Mouse (Mus musculus): ENCODE results near the gene Snx18.
A peak's percentile ranks its signal among the peaks of the same experiment; 100 is the strongest.

Gene Snx18

DNA sequence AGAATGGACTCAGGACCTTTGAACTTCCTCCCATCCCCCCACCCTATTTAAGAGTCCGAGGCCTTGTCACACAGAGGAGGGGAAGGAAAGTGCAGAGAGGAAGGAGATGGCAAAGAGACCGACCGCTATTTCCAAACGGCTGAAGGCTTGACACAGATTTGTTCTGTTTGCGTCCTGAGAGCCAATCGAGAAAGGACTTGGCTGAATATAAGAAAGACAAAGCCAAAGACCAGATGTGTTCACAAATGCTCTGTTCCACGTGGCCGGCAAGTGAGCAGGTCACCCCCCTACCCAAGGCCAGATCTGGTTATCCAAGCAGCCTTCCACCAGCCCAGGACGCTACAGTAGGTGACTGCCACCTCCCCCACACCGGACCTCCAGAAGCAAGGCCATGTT lies 2.8 kb downstream of the Snx18 start:
- DNase-seq: no peak

DNA sequence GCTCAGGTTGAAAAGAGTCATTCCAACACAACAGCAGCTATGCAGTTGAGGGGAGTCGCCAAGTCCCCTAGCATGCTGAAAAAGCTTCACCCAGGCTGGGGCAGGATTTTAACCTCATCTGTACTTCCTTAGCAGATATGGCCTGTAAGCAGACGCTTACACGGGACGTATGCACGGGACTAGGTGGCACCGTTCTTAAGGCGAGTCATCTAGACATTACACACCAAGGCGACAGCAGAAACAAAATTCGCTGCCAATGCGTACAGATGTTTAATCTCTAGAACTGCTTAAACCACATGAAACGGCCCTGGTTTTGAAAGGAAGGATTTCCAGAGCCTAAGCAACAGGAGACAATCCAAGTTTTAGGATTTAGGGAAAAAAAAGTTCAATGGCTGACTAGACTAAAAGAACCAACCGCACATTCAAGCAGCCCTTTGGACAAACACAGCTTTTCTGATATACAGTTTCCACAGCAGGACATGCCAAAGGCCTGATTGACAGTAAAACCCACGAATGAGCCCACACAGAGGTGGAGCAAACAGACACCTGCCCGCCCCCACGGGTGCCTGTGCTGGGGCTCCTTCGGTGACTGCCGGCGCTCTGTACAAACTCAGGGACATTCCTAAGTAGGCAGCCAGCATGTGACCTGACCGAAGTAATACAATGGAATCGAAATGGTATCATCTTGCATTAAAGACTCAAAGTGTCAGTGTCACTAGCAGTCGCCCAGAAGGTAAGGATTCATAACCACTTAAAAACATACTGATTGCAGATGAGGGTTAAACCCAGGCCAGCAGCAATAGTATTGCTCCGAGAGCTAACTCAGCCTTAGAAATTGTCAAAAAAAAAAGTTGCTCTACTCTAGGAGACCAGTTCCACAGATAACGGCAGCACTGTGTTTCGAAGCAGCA lies 3.5 kb downstream of the Snx18 start:
- DNase-seq: peak; percentile 68

DNA sequence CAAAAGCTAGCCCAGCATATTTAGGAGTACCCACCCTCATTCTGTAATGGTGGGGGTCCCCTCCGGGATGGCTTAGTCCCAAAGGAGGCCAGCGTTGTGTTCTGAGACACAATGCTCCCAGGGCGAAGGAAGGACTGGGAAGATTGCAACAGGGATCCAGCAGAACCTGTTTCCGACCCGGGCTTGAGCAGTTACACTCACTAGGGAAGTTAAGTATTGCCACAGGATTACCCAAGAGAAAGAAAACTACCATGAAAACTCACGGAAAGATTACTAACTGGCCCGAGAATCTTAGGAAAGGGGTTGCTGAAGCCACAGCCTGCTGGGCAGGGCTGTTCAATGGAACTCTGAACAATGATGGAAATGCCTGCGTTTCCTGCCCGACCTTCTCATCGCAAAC lies 4.5 kb downstream of the Snx18 start:
- no peak for DNase-seq

DNA sequence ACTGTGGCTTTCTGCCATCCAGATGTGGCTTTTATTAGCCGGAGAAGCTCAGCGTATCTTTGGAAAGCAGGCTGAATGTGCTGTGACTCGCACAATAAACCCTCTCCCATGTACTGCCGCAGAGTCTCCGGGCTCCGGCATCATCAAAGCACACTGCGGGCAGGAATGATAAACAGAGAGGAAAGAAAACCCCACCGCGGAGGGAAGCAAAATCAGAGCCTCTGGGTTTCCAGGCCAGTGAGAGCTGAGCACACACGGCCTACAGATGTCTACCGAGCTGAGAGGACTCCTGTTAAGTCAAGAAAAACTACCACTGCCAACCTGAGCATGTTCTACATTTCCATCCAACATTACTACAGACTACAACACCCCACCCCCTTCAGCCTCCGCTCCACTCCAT lies 5.0 kb downstream of the Snx18 start:
- no peak for DNase-seq

DNA sequence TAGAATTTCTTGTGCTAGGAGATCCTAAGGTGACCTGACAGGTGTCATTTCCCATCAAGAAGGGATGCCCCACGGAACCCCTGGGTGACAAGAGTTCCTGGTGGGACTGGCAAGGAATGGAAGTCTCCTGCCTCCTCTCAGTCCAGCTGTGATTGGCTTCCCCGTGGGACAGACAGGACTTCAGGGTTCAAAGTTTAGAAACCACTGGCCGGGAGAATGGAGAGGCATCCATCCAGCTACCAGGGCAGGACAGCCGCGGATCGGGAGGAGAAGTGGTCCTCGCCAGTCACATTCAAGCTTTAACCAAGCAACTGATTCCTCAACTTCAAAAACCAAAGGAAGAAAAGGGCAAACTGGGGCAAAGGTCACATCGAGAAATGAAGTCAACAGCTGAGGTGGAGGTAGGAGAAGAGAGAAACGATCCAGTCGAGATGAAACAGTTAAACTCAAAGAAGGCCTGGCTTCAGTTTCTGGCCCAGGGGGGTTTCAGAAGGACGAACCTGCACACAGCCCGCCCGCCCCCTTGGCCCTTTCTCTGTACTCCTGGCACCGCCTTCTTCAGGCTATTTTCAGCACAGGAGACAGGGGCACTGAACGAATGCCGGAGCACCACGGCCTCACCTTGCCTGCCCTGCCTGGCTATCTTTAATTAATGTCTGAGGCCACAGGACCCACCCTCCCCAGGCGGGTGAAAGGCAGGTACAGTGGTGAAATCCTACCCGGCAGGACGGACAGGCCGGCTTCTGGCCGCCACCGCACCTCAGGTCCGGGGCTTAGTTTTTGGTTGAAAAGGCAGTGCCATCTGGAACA lies 6.0 kb downstream of the Snx18 start:
- DNase-seq: no peak

- no peak for DNase-seq
Measured at GRCm38 (mm10) chr13:113610732-113611500, 7.4 kb downstream of the Snx18 start.

- DNase-seq: no peak
Measured at GRCm38 (mm10) chr13:113609429-113609828, 8.9 kb downstream of the Snx18 start.

DNA sequence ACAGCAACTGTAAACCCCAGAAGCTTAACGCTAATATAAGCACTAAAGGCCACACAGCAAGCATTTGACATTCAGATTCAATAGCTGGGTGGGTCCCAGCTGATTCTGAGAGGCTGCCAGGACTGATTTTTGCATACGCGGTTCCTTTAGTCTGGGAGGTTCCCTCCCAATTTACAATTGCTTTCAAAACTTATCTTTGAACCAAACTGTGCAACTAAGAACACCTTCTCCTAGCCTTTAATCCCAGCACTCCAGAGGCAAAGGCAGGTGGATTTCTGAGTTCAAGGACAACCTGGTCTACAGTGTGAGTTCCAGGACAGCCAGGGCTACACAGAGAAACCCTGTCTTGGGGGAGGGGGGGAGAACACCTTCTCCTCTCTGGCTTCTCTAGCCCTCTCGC lies 10.5 kb downstream of the Snx18 start:
- no peak for DNase-seq

- no peak for DNase-seq
Measured at GRCm38 (mm10) chr13:113607371-113607770, 11.0 kb downstream of the Snx18 start.

DNA sequence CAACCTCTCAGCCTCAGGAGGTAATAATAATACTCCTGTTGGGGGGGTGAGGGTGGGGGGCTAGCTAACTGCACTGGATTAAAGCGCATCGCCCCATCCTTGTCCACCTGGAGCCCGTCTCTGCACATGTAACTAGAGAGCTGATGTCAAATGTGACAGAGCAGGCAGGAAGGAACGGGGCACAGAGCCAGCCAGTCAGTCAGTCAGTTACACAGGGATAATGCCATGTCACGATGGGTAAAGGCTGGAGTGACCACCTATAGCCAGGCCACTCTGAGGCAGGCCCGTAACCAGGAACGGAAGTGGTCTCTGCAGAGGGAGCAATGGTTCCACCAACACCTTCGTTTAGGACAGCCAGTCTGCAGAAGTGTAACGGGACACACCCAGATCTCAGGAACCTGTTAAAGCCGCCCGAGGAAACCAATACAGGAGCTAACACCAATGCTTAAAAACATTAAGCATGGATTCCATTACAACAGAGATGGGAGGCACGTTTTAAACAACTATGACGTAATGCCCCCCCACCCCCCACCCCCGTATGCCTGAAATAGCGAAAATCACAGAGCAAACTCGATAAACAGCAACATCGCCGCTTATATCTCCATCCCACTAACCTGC lies 11.5 kb downstream of the Snx18 start:
- no peak for DNase-seq

GRCm38 (mm10) chr13:113606131-113606530 lies 12.2 kb downstream of the Snx18 start:
- DNase-seq: no peak

DNA sequence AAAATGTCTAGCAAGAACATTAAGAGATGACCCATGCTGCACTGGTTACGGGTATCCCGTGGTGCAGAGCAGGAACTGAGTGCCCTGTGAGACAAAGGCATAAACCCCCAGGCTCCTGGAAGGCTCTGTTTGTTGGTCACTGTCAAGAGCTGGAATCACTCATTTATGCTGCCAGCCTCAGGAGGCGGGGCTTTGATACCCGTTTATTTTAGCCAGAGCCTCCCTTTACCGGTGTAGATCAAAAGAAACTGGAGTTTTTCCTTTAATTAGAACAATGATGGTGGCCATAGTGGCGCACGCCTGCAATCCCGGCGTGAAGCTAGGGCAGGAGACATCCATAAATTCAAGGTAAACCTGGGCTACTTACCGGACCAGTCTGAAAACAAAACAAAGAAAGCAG lies 12.7 kb downstream of the Snx18 start:
- DNase-seq: no peak

DNA sequence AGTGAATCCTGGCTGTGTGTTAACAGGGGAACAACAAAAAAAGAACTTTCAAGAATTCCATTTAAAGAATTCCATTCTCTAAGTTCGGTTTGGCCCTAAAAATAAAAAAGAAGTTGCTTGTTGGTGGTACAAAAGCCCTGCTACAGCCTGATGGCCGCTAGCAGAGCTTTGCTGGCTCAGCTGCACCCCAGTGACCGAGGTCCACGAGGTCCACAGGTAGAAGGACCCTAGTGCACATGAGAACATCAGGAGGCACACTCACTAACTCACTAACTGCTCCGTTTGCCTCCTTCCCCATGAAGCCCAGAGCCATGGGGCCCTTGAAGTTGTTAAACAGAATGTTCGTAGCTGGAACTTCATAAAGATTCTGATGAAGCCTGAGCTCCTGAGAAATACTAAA lies 14.0 kb downstream of the Snx18 start:
- DNase-seq: no peak

DNA sequence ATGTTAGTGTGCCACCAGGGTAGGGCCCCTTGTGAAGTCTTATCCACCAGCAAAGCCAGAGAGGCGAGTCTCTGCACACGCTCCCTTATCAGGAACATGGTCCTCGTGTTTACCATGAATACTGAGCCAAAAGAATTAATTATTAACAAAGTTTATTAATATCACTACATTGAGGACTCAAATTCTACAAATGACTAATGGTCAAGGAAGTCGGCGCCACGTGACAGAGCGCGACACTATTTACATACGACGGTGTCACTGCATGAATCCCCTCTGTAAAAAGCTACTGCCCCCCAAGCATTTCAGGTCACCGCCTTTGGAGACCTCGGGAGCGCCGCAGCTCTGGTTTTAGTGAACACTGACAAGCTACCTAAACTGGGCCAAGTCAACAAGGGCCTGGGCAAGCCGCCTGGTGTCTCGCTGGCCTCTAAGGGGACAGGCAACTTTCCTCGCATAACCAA lies 15.5 kb downstream of the Snx18 start:
- no peak for DNase-seq

DNA sequence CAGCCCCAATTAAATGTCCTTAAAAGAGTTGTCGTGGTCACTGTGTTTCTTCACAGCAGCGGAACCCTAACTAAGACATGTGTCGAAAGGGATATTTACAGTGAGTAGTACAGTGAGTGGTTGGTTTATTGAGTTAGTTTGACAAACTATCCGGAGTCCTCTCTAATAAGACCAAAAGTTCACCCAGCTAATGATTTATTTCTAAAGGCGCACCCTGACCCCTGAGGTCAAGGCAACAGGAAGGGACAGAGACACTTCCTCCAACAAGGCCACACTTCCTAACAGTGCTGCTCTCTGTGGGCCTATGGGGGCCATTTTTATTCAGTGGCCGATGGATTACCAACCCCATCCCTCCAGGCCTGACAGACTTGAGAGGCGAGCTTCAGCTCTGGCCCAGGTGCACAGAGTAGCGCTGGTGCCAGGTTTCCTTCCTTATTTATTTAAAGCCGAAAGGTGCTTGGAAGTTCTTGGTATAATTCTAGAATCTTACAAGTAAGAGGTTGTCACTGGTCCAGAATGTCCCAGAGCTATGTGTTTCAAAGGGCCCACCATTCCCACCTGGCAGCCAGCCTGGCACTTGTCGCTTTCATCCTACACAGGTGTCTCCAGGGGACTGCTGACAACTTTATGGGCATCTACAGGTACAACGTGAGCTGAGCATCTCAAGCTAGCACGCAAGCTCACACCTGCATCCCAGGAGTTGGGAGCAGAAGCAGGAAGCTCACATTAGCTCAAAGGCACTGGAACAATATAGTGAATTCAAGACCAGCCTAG lies 16.3 kb downstream of the Snx18 start:
- DNase-seq: no peak

- DNase-seq: no peak
Measured at GRCm38 (mm10) chr13:113600531-113601463, 17.6 kb downstream of the Snx18 start.

GRCm38 (mm10) chr13:113599701-113600530 lies 18.4 kb downstream of the Snx18 start:
- DNase-seq: no peak

- no peak for DNase-seq
Measured at GRCm38 (mm10) chr13:113597616-113598015, 20.7 kb downstream of the Snx18 start.

- DNase-seq: peak; percentile 59
Measured at GRCm38 (mm10) chr13:113596821-113597541, 21.4 kb downstream of the Snx18 start.
